Mouse (Mus musculus): ENCODE measurements around the gene Cab39l.

- TF ChIP-seq CTCF (IDR thresholded peaks at IDR 0.05; ENCODE audit: low read depth) (no peak), EP300 (optimal IDR thresholded peaks at IDR 0.05) (no peak)
These were observed 116.3 kb downstream of the Cab39l start for GRCm38 (mm10) chr14:59557071-59557470.
